Mouse (Mus musculus): ENCODE data around the gene Mfsd12. TPM values are rescaled to one million over a fixed set of nuclear protein-coding genes. Genes with fewer than 3 reads are reported as not detected.

Mfsd12 gene
- total RNA-seq, 2 experiments from 2014 or later: 29.6 to 29.7 TPM

GRCm38 (mm10) chr10:81377793-81378552 is 20.7 kb downstream of the Mfsd12 start, which contains the start of gene Fzr1:
Gene Fzr1 (minus strand): TSS chr10:81378516.
- intact Hi-C loops (cut with DNase I): no loop called here
- no peak for DNase-seq

GRCm38 (mm10) chr10:81378553-81379182 is 21.4 kb downstream of the Mfsd12 start:
- peak; percentile 100 for DNase-seq
- intact Hi-C loops (cut with DNase I): no loop called here

- intact Hi-C loops (cut with DNase I): no loop called here
Observed at GRCm38 (mm10) chr10:81379183-81379553, 21.9 kb downstream of the Mfsd12 start.

GRCm38 (mm10) chr10:81379809-81380378 is 22.6 kb downstream of the Mfsd12 start:
- DNase-seq: no peak
- intact Hi-C loops (cut with DNase I): no loop called here

More at GRCm38 (mm10) chr10:81379183-81379553, 21.9 kb downstream of the Mfsd12 start:
- no peak for DNase-seq

- intact Hi-C loops (cut with DNase I): no loop called here
- no peak for DNase-seq
Observed at GRCm38 (mm10) chr10:81382039-81382438, 24.7 kb downstream of the Mfsd12 start.

GRCm38 (mm10) chr10:81383802-81384604 is 26.7 kb downstream of the Mfsd12 start, which contains the start of the genes Dohh and Gm48551:
Gene Dohh (plus strand): TSS chr10:81384428.
Gene Gm48551 (plus strand): TSS chr10:81384466.
- DNase-seq: peak; percentile 100
- intact Hi-C loops (cut with DNase I): no loop called here

- intact Hi-C loops (cut with DNase I): no loop called here
- DNase-seq: no peak
Observed at GRCm38 (mm10) chr10:81384605-81384982, 27.3 kb downstream of the Mfsd12 start.

- no peak for DNase-seq
- intact Hi-C loops (cut with DNase I): no loop called here
Observed at GRCm38 (mm10) chr10:81385603-81386306, 28.5 kb downstream of the Mfsd12 start.

- DNase-seq: no peak
- intact Hi-C loops (cut with DNase I): loop anchor here (2.0 kb wide), 1 partner anchor 63 kb away; no protein-coding TSS in a partner anchor
Observed at GRCm38 (mm10) chr10:81387716-81388115, 30.4 kb downstream of the Mfsd12 start.

GRCm38 (mm10) chr10:81388505-81389055 is 31.3 kb downstream of the Mfsd12 start, which contains the start of gene Gm48552:
Gene Gm48552 (plus strand): TSS chr10:81389005.
- intact Hi-C loops (cut with DNase I): loop anchor here (2.0 kb wide), 1 partner anchor 62 kb away; no protein-coding TSS in a partner anchor
- no peak for DNase-seq

GRCm38 (mm10) chr10:81389373-81389772 is 32.1 kb downstream of the Mfsd12 start:
- intact Hi-C loops (cut with DNase I): loop anchor here (2.0 kb wide), 1 partner anchor 61 kb away; no protein-coding TSS in a partner anchor
- DNase-seq: no peak

GRCm38 (mm10) chr10:81389801-81390677 is 32.7 kb downstream of the Mfsd12 start:
- intact Hi-C loops (cut with DNase I): loop anchor here (2.0 to 5.0 kb wide), 2 partner anchors 52 to 61 kb away; no protein-coding TSS in a partner anchor
- DNase-seq: peak; percentile 82

GRCm38 (mm10) chr10:81390678-81390965 is 33.3 kb downstream of the Mfsd12 start:
- intact Hi-C loops (cut with DNase I): loop anchor here (5.0 kb wide), 1 partner anchor 52 kb away; no protein-coding TSS in a partner anchor
- DNase-seq: no peak

GRCm38 (mm10) chr10:81392270-81392669 is 35.0 kb downstream of the Mfsd12 start:
- no peak for DNase-seq
- intact Hi-C loops (cut with DNase I): loop anchor here (5.0 kb wide), 1 partner anchor 50 kb away; no protein-coding TSS in a partner anchor

GRCm38 (mm10) chr10:81392781-81393185 is 35.5 kb downstream of the Mfsd12 start, which contains the start of gene Smim24:
Gene Smim24 (plus strand): TSS chr10:81393051.
- intact Hi-C loops (cut with DNase I): loop anchor here (5.0 kb wide), 1 partner anchor 50 kb away; no protein-coding TSS in a partner anchor

GRCm38 (mm10) chr10:81393456-81394063 is 36.3 kb downstream of the Mfsd12 start:
- DNase-seq: no peak
- intact Hi-C loops (cut with DNase I): loop anchor here (5.0 kb wide), 1 partner anchor 49 kb away; no protein-coding TSS in a partner anchor

More at GRCm38 (mm10) chr10:81392781-81393185, 35.5 kb downstream of the Mfsd12 start, which contains the start of gene Smim24:
- DNase-seq: no peak

- intact Hi-C loops (cut with DNase I): no loop called here
- DNase-seq: peak; percentile 84
Observed at GRCm38 (mm10) chr10:81395127-81395526, 37.8 kb downstream of the Mfsd12 start.

- no peak for DNase-seq
- intact Hi-C loops (cut with DNase I): no loop called here
Observed at GRCm38 (mm10) chr10:81395865-81396264, 38.6 kb downstream of the Mfsd12 start.

All from left cerebral cortex, postnatal 4 days (tissue).